Comparison of ENCODE assay signal across 28 mouse cellular contexts in genomic region chr6:115380596-115380995, GRCm38 (mm10). TPM values are rescaled to one million over a fixed set of nuclear protein-coding genes. Genes with fewer than 3 reads are reported as not detected.
DNase-seq lines count a peak whose midpoint lies in the region; ATAC-seq and TF ChIP-seq lines count a peak whose summit lies in the region.
"Had no signal": no experiment of that assay in that cellular context is flagged by ENCODE, and none has a peak within 500 bp of the region (broad histone marks: within the 10 kb centered on the region; RNA-seq: fewer than 3 reads in every experiment).

No protein-coding gene starts in this region.

- H3K27me3 ChIP-seq in forebrain, embryonic 14.5 days (replicated peaks; ENCODE audit: control insufficient read depth, insufficient read depth, low read length) = no peaks in the 10 kb centered on the region
- H3K27me3 ChIP-seq in thymus, adult 2 months (ENCODE audit: control insufficient read depth, insufficient read depth, low read length) = no peaks in the 10 kb centered on the region
- H3K27me3 ChIP-seq in forebrain, embryonic 15.5 days = no peaks in the 10 kb centered on the region
- H3K27me3 ChIP-seq: CH12.LX; embryonic facial prominence, embryonic 15.5 days; forebrain, embryonic 13.5 days; Patski had no signal

- peaks cover 28% of the 10 kb centered on the region for H3K4me1 ChIP-seq in bone marrow macrophage, adult 2 months (ENCODE audit: control insufficient read depth, insufficient read depth, low read length)
- no peaks in the 10 kb centered on the region for H3K4me1 ChIP-seq in forebrain, embryonic 14.5 days (ENCODE audit: control insufficient read depth, insufficient read depth, low read length)
- no peaks in the 10 kb centered on the region for H3K4me1 ChIP-seq in thymus, adult 2 months (replicated peaks; ENCODE audit: control insufficient read depth, insufficient read depth, low read length)
- H3K4me1 ChIP-seq in forebrain, embryonic 15.5 days = no peaks in the 10 kb centered on the region
- H3K4me1 ChIP-seq: embryonic facial prominence, embryonic 13.5 days; embryonic facial prominence, embryonic 15.5 days; forebrain, embryonic 13.5 days had no signal

- H3K36me3 ChIP-seq in forebrain, embryonic 14.5 days (ENCODE audit: control insufficient read depth, insufficient read depth, low read length) = no peaks in the 10 kb centered on the region
- H3K36me3 ChIP-seq in thymus, adult 2 months (ENCODE audit: control insufficient read depth, insufficient read depth, low read length) = no peaks in the 10 kb centered on the region
- no peaks in the 10 kb centered on the region for H3K36me3 ChIP-seq in forebrain, embryonic 15.5 days
- H3K36me3 ChIP-seq: embryonic facial prominence, embryonic 13.5 days; embryonic facial prominence, embryonic 15.5 days; G1E had no signal

- H3K4me3 ChIP-seq in bone marrow macrophage, adult 2 months (ENCODE audit: insufficient read depth, low read length) = peak overlapping the region; percentile 49
- H3K4me3 ChIP-seq in forebrain, embryonic 14.5 days (ENCODE audit: low read depth, low read length) = no peak overlapping the region
- no peak overlapping the region for H3K4me3 ChIP-seq in thymus, adult 2 months (ENCODE audit: control insufficient read depth, insufficient read depth, low read length)
- H3K4me3 ChIP-seq in forebrain, embryonic 15.5 days = no peak overlapping the region
- H3K4me3 ChIP-seq: embryonic facial prominence, embryonic 13.5 days; embryonic facial prominence, embryonic 15.5 days; forebrain, embryonic 13.5 days had no signal

- H3K9me3 ChIP-seq in forebrain, embryonic 14.5 days (replicated peaks; ENCODE audit: control insufficient read depth, low read length) = no peaks in the 10 kb centered on the region
- H3K9me3 ChIP-seq in forebrain, embryonic 15.5 days = no peaks in the 10 kb centered on the region
- H3K9me3 ChIP-seq: embryonic facial prominence, embryonic 13.5 days; embryonic facial prominence, embryonic 15.5 days; forebrain, embryonic 13.5 days; G1E had no signal

- peak; percentile 53; the same call in 1 of the 2 replicates for ATAC-seq in granulocyte monocyte progenitor cell, adult 5-6 weeks (replicated peaks; ENCODE audit: poor library complexity, severe bottlenecking)
- peak; percentile 63 for ATAC-seq in megakaryocyte, adult 5-6 weeks (ENCODE audit: poor library complexity, severe bottlenecking)
- peak; percentile 14; the same call in 1 of the 2 replicates for ATAC-seq in monocyte, adult 5-6 weeks (replicated peaks; ENCODE audit: insufficient number of reproducible peaks, low FRiP score, low TSS enrichment, poor library complexity, severe bottlenecking)
- no peak for ATAC-seq in forebrain, embryonic 14.5 days
- no peak for ATAC-seq in forebrain, embryonic 15.5 days (replicated peaks)
- ATAC-seq: activated CD4-positive, CD25-positive, alpha-beta regulatory T cell, adult 4 months; CD4-positive, CD25-positive, alpha-beta regulatory T cell, adult 4 months; forebrain, embryonic 13.5 days; forebrain, postnatal 0 days; Patski had no signal

- H3K27ac ChIP-seq in bone marrow macrophage, adult 2 months (ENCODE audit: insufficient read depth, low read depth, low read length) = peak overlapping the region; percentile 70
- H3K27ac ChIP-seq in forebrain, embryonic 14.5 days (ENCODE audit: low read depth, low read length) = no peak overlapping the region
- no peak overlapping the region for H3K27ac ChIP-seq in thymus, adult 2 months (ENCODE audit: control insufficient read depth, insufficient read depth, low read length)
- H3K27ac ChIP-seq in forebrain, embryonic 15.5 days (replicated peaks) = no peak overlapping the region
- H3K27ac ChIP-seq: embryonic facial prominence, embryonic 13.5 days; embryonic facial prominence, embryonic 15.5 days; forebrain, embryonic 13.5 days had no signal

- WGBS in forebrain, embryonic 14.5 days = 89% methylated on average over 5 of the region's 5 CpGs
- WGBS in thymus, adult 2 months = 71% methylated on average over 5 of the region's 5 CpGs
- 90% methylated on average over 5 of the region's 5 CpGs for WGBS in forebrain, embryonic 15.5 days

- no peak for DNase-seq in forebrain, embryonic 14.5 days (ENCODE audit: low spot score)
- DNase-seq in thymus, adult 2 months = no peak
- DNase-seq: adrenal gland, adult 8-10 months; adrenal gland, postnatal 14 days; adrenal gland, postnatal 36 days; B cell, adult 2 months; cerebellum, adult 11-12 months; cerebellum, adult 2 months; cerebellum, adult 9-10 months; cerebellum, postnatal 14 days; cerebellum, postnatal 36 days; embryo, embryonic 11 days; forebrain, postnatal 0 days had no signal

- no peak for TF ChIP-seq CTCF in bone marrow macrophage, adult 2 months (IDR thresholded peaks at IDR 0.05; ENCODE audit: low read depth, low read length)
- TF ChIP-seq CTCF in thymus, adult 2 months (IDR thresholded peaks at IDR 0.05; ENCODE audit: borderline replicate concordance, control insufficient read depth, extremely low read depth, insufficient read depth, low read length, poor library complexity) = no peak

- no peak overlapping the region for H3K4me2 ChIP-seq in forebrain, embryonic 14.5 days (ENCODE audit: low read length)
- H3K4me2 ChIP-seq in forebrain, embryonic 15.5 days (replicated peaks) = no peak overlapping the region
- H3K4me2 ChIP-seq: embryonic facial prominence, embryonic 13.5 days; embryonic facial prominence, embryonic 15.5 days; forebrain, embryonic 13.5 days had no signal

- no peak for TF ChIP-seq POLR2A in bone marrow macrophage, adult 2 months (IDR thresholded peaks at IDR 0.05; ENCODE audit: borderline replicate concordance, low read depth, low read length)
- no peak for TF ChIP-seq POLR2A in thymus, adult 2 months (IDR thresholded peaks at IDR 0.05; ENCODE audit: control insufficient read depth, extremely low read depth, insufficient read depth, low read length, poor library complexity)

- H3K9ac ChIP-seq in forebrain, embryonic 14.5 days (ENCODE audit: low read length) = no peak overlapping the region
- H3K9ac ChIP-seq in forebrain, embryonic 15.5 days (replicated peaks) = no peak overlapping the region
- H3K9ac ChIP-seq: embryonic facial prominence, embryonic 13.5 days; embryonic facial prominence, embryonic 15.5 days; forebrain, embryonic 13.5 days; forebrain, postnatal 0 days had no signal

RNA-seq across cellular contexts. Expression of gene Pparg, which starts 19.8 kb away (rescaled TPM):
- polyA plus RNA-seq in bone marrow macrophage, adult 2 months (2012; ENCODE audit: insufficient read depth, insufficient read length, missing spikeins) = 32.2 and 41.1 TPM in 2 replicates
- 0.30 TPM in 1 of 2 replicates, not detected in the other for total RNA-seq in granulocyte monocyte progenitor cell, adult 5-6 weeks (2014; fragmentation: Nextera tagmentation)
- total RNA-seq in granulocyte monocyte progenitor cell, adult 5-6 weeks (2017) = 0.98 and 3.4 TPM in 2 replicates
- 2.8 and 6.5 TPM in 2 replicates for total RNA-seq in megakaryocyte, adult 5-6 weeks (2015)
- total RNA-seq in megakaryocyte, adult 5-6 weeks (2017) = 2.0 and 2.7 TPM in 2 replicates
- total RNA-seq in monocyte, adult 5-6 weeks (2017) = 61.9 to 76.0 TPM (median 69.3 TPM) in 3 replicates
- 0.16 TPM in 1 of 2 replicates, not detected in the other for polyA plus RNA-seq in forebrain, embryonic 14.5 days (2014; fragmentation: Nextera tagmentation; extraction: Ambion mirVana)
- 9.4 and 10.5 TPM in 2 replicates for polyA plus RNA-seq in thymus, adult 2 months (2012; rRNA removed)
- polyA plus RNA-seq in forebrain, embryonic 15.5 days (2015; fragmentation: Nextera tagmentation; extraction: Ambion mirVana) = 0.20 TPM in 1 of 2 replicates, not detected in the other
- total RNA-seq: CH12.LX; common myeloid progenitor, adult 5-6 weeks; G1E had no signal
- polyA plus RNA-seq: forebrain, embryonic 11.5 days; forebrain, embryonic 13.5 days; G1E had no signal

Comparison
In these comparisons a context has a peak if more than half of its experiments do, and no peak if none do; other contexts are left out.
1. ATAC-seq: peak in granulocyte monocyte progenitor cell, adult 5-6 weeks (single experiment), megakaryocyte, adult 5-6 weeks (single experiment) and monocyte, adult 5-6 weeks (single experiment); none in forebrain, embryonic 14.5 days (single experiment) and forebrain, embryonic 15.5 days (single experiment).